Mouse (Mus musculus) CH12.LX (cell line): ENCODE results near the gene Pebp1.

Source experiments
- CTCF ChIP-seq, 2 experiments: IDR thresholded peaks in 1 of 2; conservative IDR thresholded peaks in 1 of 2; 2 replicates each; pipeline ENCODE4 v1.5.1; 2011 to 2012; ENCODE audit warnings: low read depth in 2 of 2, low read length in 2 of 2, improper control_type of control experiment in 1 of 2, inconsistent platforms in 1 of 2, mild to moderate bottlenecking in 1 of 2, moderate library complexity in 1 of 2
- ELF1 ChIP-seq: IDR thresholded peaks from 2 replicates; pipeline ENCODE4 v1.6.1; 2014; ENCODE audit warnings: low read depth, mild to moderate bottlenecking, inconsistent platforms, low read length, improper control_type of control experiment
- ETS1 ChIP-seq: conservative IDR thresholded peaks from 2 replicates; pipeline ENCODE4 v1.6.1; 2012; ENCODE audit warnings: low read depth, mild to moderate bottlenecking, inconsistent platforms, low read length, improper control_type of control experiment, moderate library complexity
- HCFC1 ChIP-seq: IDR thresholded peaks from 2 replicates; pipeline ENCODE4 v1.6.1; 2012; ENCODE audit warnings: low read depth, mild to moderate bottlenecking, inconsistent platforms, low read length, improper control_type of control experiment
- JUN ChIP-seq: IDR thresholded peaks from 2 replicates; pipeline ENCODE4 v1.6.1; 2011; ENCODE audit warnings: low read depth, mild to moderate bottlenecking, low read length, improper control_type of control experiment, moderate library complexity; ENCODE audit not compliant: insufficient read depth
- MAX ChIP-seq: IDR thresholded peaks from 2 replicates; pipeline ENCODE4 v1.6.1; 2011; ENCODE audit warnings: low read length, improper control_type of control experiment
- MEF2A ChIP-seq: IDR thresholded peaks from 2 replicates; pipeline ENCODE4 v1.6.1; 2014; ENCODE audit warnings: low read depth, mild to moderate bottlenecking, inconsistent platforms, low read length, improper control_type of control experiment, borderline replicate concordance
- POLR2A ChIP-seq: IDR thresholded peaks from 2 replicates; pipeline ENCODE4 v1.6.1; 2011; ENCODE audit warnings: low read depth, mild to moderate bottlenecking, improper control_type of control experiment, low read length
- ZKSCAN1 ChIP-seq: IDR thresholded peaks from 2 replicates; pipeline ENCODE4 v1.6.1; 2012; ENCODE audit warnings: low read depth, inconsistent platforms, low read length, improper control_type of control experiment, borderline replicate concordance
- ZMIZ1 ChIP-seq: IDR thresholded peaks from 2 replicates; pipeline ENCODE4 v1.6.1; 2012; ENCODE audit warnings: low read depth, mild to moderate bottlenecking, inconsistent platforms, low read length, improper control_type of control experiment

DNA sequence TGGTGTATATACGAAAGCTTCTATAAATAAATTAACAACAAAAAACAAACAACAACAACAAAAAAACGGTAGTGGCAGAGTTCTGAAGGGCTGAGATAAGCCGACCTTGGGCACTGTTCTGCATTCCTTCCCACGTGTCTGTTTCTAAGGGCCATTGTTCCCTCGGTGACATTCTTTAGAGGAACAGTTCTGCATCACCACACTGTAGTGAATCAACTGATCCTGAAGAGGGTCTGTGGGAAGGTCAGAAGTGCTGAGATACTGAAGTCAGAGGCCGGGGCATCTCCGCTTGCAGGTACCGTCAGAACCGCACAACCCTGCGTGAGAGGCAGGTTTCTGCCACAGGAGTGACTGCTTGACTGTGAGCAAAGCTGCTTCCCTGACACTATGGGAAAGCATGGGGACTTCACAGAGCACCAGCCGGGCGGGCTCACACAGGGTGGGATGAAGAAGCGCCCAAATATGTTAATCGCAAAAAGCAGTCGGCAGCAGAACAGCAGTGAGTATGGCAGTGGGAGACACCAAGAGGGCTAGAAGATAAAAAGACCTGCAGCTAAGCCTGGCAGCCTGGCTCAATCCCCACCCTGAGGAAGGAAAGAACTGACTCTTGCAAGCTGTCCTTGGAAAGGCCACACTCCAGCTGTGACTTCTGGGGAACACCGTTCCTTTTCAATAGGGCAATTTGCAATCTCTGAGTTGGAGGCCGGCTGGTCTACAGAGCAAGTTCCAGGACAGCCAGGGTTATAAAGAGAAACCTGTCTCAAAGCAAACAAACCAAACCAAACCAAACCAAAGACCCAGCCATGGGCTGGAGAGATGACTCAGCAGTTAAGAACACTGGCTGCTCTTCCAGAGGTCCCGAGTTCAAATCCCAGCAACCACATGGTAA is 16.5 kb upstream of the Pebp1 start:
- TF ChIP-seq ETS1: no peak
- no peak for TF ChIP-seq POLR2A
- TF ChIP-seq HCFC1: no peak
- TF ChIP-seq CTCF (conservative IDR thresholded peaks at IDR 0.05 in 1 of 2, IDR thresholded peaks at IDR 0.05 in 1 of 2; ENCODE audit: low read depth in 2 of 2, low read length in 2 of 2): no peak
- TF ChIP-seq ZMIZ1: no peak
- no peak for TF ChIP-seq MEF2A
- TF ChIP-seq ELF1: no peak
- no peak for TF ChIP-seq ZKSCAN1
- no peak for TF ChIP-seq JUN
- TF ChIP-seq MAX: no peak
